Mouse (Mus musculus) cerebellum, adult 18-20 months (tissue): ENCODE measurements around the gene Ncdn.
A peak's percentile ranks its signal among the peaks of the same experiment; 100 is the strongest.

ENCODE experiments used
- DNase-seq, 2 experiments: peaks; one replicate each; pipeline ENCODE4 v3.0.0; 2021

Gene Ncdn

DNA sequence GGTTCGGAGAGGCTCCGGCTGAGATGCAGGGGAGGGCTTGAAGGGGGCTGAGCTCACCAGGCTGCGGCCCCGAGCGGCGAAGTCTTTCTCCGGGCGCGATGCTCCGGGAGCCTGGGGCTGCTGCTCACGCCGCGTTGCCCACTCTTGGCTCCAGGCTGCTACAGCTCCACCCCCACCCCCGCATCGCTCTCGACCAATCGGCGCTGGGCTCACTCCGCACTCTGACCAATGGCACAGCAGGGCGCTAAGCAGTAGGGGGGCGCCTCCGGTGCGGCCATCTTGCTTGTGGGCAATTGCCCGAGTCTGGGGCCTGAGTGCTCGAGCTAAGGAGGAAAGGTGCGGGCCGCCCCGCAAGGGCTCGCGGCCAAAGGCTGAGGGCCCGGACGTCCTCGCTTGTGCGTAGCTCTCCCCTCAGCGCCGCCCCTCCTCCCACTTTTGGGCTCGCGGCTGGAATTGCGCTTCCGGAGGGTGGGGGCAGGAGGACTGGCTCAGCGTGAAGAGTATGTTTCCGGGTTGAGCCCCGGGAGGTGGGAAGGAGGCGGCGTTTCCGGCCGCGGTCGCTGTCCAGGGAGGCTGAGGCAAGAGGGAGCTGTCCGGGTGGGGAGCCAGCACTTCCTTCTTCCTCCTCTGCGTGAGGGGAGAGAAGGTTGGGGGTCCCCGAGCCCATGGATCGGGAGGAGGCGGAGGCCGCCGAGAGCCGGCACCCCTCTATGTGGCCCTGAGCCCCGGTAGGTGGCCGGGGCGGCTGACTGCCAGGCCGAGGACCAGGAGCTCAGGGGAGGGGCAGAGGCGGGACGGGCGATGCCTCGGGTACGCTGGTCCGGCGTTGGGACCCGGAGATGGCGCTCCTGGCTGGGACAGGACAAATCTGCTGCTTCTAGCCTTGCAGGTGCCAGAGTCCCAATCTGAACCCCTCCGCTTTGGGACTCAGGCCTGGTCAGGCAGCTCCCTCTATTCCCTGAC lies at the start of gene Ncdn, which contains the start of gene AU040320:
TSS of gene Ncdn (minus strand) at position 171 of the 963 bp plus-strand sequence.
TSS of gene AU040320 (plus strand) at position 277 of the 963 bp plus-strand sequence.
- DNase-seq = peak; percentile 96 to 99

DNA sequence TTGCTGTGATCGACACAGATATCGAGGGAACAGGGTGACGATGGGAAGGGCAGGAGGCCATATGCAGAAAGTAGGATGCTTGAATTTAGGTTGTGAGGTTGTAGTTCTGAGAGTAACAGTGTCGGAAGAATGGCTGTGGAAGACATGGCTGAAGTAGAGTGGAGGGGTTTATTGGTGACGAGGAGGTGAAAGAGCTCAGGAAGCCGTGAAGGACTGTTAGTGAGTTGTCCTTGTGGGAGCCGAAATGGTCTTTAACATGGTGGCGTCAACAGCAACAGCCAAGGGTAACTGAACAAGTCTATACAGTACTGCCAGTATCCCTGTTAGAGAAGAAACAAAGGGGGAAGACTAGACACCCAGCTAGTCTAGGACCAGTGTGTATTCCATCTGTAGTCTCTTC lies 48.9 kb upstream of the Ncdn start:
- no peak for DNase-seq

DNA sequence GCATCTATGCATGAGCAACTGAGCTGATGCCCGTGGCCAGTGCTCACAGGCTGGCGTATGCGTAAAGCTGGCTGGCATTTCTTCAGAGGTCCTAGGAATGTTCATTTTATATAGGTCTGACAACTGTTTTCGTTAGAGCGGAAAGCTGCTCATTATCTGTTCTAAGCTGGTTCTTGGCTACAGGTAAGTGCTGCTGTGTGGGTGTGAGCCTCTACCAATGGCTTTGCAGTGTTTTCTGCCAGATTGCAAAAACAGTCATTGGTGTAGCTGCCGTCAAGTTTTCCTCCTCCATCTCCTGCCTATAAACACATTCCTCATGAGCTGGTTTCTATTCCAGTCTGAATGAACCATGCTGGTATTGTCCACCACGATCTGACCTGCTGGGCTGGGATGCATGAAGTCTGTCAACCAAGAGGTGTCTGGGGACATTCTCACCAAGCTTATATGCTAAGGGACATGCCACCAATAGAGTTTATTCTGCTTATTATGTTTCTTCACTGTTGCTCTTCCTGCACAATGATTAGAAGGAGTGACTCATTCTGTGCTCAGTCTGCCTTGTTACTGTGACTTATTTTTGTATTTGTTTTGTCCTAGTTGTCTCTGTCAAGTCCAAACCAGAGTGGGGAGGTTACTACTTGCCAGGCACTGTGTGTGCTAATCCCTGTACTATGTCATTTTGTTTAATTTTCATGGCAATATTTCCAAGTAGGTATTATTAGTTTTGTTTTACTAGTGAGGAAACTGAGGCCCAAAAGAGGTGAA lies 39.3 kb upstream of the Ncdn start:
- no peak for DNase-seq

DNA sequence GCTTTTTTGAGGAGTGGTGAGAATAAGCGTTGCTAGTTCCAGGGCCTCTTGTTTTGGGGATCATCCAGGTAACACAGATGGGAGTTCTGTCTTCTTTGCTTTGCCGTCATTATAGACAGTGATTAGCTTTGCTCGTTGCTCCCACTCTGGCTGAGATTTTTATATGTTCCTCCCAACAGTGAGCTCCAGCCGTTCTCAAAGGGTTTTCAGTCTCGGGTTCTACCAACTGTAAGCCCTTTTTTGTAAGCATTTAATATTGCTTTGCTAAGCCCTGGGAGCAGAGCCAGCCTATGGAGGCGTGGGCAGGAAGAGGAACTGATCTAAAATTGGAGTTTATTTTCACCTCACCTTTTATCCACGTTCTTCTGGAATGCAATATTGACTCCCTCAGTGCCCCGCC lies 29.8 kb upstream of the Ncdn start:
- peak; percentile 43 to 50 for DNase-seq

DNA sequence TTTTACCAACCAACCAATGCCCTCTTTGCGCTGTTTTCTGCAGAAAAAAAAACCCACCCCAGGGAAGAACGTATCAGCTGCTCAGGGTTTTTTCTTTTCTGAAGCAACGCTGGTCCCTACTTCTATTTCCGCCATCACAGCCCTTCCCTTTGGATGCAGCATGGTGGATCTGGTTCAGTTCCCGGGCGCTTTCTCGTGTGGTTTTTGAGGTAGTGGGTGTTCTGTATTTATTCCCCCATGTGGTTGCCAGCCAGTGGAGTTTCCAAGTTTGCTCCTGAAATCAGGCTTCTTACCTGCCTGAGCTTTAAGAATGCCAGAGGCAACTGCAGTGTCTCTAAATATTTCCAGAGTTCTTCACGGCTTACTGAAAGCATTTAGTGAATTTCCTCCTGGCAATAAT lies 29.3 kb upstream of the Ncdn start:
- DNase-seq = no peak

DNA sequence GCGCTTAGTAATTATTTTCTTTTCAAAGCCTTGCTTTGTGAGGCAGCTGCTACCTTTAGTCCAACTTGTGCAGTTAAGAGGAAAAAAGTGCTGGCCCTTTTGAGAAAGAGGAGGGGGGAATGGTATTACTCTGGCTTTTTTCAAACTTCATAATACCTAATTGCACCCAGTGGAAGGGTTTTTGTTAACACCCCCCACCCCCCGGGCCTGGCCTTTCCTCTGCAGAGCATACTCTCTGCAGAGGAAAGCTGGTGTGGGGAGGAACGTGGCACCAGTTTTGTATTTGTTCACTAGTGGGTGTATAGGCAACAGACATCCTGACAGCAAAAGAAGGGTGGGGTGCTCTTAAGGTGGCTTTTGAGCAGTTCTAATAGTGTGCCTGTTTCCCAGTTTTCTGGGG lies 28.6 kb upstream of the Ncdn start:
- DNase-seq = no peak

DNA sequence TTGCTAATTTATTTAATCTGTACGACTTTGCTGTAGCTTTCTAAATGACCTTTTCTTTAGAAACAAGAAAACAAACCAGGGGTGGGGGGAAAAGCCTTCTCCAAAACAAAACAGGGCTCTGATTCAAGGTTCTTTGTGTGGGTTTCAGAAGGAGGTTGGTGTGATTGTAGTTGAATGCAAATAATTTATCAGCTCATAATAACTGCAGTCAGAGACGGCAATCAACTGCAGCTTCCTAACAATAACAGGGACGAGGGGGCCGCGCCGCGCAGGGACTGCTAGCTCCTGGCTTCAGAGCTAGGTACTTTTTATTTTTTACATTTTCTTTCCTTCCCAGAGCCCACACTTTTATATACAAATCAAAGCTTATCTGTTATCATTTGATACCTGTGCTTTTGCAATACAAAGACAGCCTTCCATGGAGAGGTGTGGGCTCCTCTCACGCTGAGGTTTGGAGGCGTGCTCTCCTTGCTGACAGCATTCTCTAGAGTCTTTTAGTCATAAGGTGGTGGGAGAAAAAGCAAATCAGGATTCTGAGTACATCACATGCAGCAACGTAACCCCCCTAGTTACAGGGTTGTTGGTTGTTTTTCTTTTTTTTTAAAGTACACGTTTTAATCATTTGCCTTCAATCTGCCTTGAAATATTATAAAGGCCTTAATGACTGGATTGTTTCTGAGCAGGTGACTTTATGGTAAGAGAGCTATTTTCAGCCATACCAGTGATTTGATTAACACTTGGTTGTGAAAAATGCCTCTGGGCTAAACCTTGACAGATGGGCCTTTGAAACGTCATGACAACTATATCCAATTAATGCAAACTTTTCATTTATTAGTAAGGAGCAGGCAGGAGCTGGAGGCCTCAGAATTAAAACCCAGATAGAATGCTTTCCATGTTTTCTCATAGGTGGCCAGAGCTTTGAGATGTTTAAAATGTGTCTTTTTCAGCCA lies 26.9 kb upstream of the Ncdn start:
- DNase-seq = no peak

DNA sequence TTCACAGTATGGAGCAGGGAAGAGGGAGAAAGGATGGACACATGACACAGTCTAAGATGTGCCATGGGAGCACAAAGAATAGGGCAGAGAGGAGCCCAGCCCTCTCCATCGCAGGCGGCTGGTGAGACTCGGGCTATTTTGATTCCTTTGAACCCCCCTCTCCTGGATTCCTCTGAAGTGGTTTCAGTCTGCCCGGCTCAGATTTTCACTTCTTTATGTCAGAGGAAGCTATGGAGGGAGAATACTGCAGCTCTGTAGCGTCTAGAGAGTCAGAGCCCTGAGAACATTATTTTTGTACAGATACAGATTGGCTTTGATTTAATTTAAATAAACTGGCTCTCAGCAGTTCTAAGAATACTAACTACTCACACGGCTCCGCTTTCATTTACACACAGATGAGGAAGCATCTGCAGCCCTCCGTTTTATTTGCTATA lies 25.9 kb upstream of the Ncdn start:
- DNase-seq = no peak

DNA sequence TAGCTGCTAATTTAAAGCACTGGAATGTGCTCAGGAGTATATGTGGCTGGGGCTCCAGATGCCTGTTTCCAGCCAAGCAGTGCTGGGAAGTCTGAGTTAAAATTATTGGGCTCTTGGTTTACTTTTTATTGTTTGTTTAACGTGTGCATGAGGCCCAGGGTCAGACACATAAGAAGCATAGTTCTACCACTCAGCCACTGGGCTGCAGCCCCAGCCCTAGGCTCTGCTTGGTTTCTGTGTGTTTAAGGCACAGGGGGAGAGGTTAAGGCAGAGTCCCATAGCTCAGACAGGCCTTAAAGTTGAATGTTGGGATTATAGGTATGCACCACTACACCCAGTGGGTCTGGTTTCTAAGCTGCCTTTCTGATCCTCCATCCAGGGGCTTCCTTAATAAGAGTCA lies 21.9 kb upstream of the Ncdn start:
- no peak for DNase-seq

DNA sequence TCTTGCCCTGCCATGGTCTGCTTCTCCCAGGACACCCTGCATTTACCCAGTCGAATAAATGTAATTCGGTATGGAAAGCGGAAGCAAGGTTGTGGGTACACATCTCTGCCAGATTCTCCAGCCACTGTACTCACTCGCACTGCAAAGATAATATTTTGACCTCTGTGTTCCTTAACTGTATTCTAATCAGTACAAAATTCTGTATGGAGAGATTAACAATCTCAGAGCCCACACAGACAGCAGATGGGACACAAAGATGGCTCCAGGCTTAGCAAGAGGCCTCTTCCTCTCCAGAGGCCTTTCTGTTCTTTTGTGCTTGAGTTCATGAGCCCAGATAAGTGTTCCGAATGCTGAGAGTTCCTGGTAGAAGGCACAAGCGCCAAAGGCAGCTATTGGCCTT lies 20.6 kb upstream of the Ncdn start:
- DNase-seq = no peak

DNA sequence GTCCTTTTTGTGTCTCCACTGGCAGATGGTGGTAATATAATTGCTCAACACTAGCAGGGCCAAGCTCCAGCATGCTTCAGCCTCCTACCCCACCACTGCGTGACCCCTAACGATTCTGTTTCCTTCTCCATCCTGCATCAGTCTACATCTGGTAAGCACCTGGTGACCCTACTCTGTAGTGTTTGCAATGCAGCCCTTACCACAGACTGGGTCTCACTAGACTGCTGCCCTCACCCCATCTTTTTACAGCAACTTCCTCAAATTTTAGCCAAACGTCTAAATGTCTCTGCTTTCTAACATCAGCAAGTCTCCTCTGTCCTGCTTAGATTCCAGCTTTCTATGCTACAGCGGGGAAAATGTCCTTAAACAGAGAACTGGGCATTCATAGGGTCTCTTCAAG lies 17.6 kb upstream of the Ncdn start:
- no peak for DNase-seq

DNA sequence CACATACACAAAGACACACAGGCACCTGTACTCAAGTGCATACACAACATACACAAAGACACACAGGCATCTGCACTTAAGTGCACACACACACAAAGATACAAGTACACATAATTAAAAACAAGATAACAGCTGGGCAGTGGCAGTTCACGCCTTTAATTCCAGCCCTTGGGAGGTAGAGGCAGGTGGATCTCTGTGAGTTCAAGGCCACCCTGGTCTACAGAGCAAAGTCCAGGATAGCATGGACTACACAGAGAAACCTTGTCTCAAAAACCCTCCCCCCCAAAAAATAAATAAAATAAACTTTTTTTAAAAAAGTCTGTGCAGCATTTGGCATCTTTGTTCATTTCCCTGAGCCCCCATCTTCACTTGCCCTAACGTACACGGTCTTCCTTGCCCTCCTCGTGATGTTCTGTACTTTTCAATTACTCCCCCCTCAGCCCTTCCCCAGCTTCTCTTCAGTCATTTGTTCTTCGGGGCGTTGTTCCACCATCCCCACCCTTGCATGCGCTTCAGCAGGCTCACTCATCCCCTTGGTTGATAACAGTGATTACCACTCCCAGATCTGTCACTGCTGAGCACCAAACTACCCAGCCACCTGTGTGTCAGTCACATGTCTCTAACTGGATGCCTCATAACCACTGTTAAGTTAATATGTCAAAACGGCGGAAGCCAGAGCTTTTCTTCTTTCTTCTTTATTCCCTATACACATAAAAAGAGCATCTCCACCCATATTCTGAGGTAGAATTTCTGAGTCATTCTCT lies 16.7 kb upstream of the Ncdn start:
- DNase-seq = no peak

DNA sequence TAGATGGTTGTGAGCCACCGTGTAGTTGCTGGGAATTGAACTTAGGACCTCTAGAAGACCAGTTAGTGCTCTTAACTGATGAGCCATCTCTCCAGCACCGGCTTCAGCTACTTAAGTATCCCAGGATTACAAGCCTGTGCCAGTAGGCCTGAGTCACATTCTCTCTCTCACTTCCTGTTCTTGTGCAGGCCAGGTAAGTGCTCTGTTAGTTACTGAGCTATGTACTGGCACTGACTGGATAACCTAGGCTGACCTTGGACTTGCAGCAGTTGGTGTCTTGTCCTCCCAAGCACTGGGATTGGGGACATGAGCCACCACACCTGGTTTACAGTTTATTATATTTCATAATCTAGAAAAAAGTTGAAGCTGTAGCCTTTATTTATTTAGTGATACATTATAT lies 10.2 kb upstream of the Ncdn start:
- DNase-seq = no peak

DNA sequence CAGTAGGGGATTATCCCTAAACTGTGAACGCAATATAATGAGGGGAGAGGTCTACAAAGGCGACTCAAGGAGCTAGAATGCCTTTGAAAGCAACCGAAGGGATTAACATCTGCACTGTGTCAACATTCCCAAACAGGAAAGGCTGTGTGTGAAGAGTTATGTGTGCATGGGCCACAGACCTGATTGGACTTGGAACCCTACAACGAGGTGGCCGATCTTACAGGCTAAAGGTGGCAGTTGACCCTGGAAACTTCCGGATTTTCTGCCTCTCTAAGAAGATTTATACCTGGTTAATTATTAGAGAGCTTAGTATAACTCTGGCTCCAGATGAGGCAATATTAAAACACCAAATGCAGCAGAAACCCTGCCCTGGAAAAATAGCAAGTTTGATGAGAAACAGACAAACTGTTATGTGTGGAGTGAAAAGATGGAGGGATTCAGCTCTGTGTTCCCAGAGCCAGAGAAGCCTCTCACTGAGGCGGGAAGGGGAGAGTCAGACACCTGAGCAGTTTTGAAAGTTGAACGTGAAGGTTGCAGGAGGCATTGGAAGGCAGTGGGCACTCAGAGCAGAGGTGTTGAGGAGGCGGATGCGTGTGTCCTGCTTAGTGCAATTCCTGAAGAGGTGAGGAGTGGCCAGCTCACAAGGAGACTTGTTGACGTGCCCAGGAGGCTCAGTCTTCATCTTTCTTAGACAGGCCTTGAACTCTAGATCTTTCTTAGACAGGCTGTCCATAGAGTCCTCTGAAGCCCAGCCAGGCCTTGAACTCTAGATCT lies 9.5 kb upstream of the Ncdn start:
- no peak for DNase-seq

DNA sequence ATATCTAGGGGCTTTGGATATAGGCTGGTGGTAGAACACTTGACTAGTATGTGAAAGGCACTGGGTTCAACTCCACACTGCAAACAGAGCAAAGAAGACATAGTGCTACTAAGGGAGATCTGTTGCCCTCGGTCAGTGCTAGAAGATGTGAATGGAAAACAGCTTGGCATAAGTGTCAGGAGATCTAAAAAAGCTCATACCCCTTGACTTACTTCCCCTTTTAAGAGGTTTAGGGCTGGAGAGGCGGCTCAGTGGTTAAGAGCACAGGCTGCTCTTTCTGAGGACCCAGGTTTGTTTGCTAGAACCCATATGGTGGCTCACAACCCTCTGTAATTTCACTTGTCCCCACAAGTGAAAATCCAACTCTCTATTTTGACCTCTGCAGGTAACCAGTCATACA lies 6.2 kb upstream of the Ncdn start:
- DNase-seq = no peak

DNA sequence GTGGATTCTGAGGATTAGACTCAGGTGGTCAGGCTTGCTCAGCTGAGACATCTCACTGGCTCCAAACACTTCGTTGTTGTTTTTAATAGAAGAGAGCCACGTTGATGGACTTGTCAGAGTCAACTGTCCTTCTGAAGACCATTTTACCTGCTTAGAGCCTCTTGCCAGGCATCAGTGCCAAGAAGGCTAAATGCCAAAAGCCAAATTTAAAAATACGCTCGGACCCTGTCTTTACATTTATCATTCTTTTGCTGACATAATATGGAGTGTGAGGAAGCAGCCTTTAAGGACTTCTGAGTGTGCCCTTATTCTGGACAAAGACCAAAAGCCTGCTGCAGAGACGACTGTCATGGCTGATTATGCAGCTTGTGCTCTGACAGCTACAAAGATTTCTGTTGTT lies 5.1 kb upstream of the Ncdn start:
- peak in 1 of 2 experiments; percentile 21 for DNase-seq

DNA sequence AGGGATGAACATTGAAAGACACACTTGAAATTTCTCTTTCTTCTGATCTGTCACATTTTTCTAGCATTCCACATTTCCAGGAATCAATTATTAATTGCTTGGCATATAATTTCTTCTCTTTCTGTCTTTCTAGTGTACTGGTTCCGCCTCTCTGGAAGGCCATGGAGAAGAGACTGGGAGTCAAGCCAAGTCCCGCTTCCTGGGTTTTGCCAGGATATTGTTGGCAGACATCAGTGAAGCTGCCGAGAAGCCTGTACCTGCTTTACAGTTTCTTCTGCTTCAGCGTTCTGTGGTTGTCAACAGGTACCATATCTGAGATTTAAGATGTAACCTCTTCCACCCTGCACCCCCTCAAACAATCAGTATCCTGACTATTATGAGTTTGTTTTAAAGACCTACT lies 3.5 kb upstream of the Ncdn start:
- DNase-seq = peak; percentile 88 to 93

DNA sequence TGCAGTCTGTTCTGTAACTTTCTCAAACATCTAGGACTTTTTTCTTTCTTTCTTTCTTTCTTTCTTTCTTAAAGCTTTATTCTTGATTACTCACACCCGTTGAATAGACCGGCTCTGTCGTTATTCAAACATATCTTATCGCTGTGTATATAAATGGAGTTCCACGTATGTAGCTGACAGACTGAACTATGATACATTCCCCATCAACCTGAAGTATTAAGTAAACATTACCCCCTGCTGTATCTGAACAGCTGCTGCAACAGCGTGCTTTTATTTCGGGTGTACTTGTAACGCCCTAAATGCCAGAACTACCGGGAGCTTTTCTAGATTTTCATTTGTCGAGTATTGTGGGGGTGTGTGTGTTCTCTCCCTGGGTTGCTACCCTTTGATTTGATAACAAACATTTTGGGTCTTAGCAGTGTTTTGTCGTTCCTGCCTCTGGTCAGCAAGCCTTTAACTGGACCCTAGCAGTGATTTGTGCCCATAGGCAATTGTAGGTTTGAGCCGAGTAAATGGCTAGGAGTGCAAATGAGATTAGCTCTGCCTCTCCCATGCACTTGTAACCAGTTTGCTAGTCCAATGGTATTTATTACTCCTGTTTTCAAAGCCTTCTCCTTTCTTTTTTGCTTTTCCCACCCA lies 1.6 kb upstream of the Ncdn start:
- DNase-seq = no peak

DNA sequence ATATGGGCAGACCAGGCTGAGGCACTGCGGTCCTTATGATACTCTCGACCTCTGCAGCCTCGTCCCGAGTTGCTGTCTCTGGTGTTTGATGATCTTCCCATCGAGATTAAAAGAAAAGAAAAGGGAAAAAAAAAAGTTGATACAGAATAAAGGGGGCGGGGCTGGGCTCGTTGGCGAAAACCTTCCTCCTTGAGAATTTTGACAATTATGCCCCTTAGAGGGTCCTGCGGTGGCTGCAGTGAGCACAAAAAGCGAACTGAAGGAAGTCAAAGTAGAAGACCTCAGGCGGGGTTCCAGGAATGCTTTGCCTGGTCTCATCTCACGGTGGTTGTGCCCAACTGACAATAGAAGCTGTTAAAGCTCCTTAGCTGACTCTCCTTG lies 983 bp upstream of the Ncdn start:
- peak in 1 of 2 experiments; percentile 41 for DNase-seq

DNA sequence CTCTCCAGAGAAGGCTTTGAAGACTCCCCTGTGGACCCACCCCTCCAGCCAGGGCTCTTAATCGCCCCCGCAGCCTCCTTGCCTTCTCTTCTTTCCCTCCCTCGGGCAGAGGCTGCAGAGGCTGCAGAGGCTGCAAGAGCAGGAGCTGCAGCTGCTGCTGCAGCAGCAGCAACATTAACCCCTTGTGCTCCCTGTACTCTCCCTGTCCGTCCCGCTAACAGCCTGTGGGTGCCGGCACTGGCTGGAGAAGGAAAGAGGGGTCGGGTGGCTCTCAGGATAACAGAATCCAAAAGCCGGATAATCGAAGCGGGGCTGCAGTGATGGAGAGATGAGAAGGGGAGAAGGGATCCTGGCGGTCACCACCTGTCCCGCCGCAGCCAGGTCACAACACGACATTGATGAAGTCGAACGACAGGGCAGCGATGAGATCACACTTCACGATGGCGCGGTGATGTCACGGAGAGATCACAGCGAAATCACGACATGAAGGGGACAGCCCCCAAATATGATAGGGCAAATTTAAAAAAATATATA lies 563 bp downstream of the Ncdn start:
- DNase-seq = peak; percentile 65 to 69
